Mouse (Mus musculus) R1 (cell line): ENCODE measurements around the gene Tnrc6b.

Source experiments
- DNase-seq: peaks from one replicate; pipeline ENCODE4 v3.0.0-alpha.2; 2018; ENCODE audit warnings: low read depth, low spot score

The Tnrc6b gene

DNA sequence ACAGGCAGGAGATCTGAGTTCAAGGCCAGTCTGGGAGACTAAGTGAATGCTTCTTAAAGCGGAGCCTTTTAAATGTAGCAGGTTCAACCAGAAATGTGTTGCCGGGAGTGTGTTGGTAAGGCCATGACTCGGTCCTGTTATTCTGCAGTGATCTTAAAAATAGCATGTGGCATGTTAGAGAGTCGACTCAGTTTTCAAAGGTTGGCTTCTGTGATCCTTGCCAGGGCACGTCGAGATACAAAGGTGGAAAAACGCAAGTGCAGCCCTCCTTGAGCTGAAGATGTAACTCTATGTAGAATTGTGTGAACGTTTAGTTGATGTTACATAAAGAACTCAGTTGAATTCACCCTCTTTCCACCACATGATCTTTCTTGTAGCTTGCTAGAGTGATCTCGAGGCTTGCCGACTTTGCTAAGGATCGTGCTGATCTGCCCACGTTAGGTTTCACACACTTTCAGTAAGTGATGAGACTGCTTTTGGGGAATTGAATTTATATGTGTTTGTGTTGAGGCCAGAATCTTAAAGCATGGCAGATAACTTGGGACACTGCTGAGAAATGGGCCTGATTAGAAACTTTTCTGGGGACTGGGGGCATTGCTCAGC, 244.8 kb downstream of the Tnrc6b start:
- no peak for DNase-seq

DNA sequence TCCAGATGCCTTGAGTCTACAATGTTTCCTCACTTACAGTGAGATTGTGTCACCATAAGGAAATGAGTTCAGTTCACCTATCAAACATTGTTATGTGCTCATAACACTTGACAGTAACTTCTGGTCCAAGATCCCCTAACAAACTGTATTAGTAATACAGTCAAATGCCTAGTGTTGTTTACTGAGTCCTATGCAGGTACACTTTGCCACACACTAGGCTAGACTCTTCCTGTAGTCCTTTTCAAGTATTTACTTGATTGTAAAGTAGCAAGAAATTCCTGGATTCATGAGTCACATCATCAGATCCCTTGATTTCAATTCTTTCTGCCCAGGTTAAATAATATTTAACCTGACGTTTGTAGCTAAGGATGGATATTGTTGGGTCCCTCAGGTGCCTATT, 258.3 kb downstream of the Tnrc6b start:
- DNase-seq, result no peak

DNA sequence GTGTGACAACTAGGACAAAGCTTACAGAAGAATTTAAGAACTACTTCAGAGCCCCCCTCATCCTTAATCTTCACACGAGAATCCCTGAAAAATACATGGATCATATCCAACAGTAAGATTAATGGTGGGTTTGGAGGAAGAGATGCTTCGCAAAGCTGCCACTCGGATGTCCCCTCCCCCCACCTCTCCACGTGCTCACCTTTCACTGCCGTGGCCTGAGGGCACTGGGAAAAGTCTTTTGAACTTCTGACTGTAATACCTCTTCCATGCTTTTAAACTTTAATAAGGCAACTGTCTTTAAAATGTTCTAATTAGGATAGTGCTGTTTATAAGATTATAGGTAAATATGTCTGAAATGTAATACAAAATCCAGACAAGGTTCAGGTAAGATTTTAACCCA, 263.2 kb downstream of the Tnrc6b start:
- DNase-seq, result no peak

DNA sequence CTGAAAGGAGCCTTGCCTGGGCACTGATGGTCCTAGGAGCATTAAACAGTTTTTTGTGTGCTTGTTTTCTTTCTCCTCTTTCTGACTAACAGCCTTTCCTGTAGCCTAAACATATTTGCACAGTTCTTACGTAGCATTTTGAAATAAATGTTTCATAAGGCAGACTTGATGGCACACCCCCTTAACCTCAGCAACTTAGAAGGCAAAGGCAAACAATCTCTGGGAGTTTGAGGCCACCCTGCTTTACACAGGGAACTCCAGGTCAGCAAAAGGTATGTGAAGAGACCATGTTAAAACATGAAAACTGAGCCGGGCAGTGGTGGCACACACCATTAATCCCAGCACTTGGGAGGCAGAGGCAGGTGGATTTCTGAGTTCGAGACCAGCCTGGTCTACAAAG, 264.6 kb downstream of the Tnrc6b start:
- no peak for DNase-seq

DNA sequence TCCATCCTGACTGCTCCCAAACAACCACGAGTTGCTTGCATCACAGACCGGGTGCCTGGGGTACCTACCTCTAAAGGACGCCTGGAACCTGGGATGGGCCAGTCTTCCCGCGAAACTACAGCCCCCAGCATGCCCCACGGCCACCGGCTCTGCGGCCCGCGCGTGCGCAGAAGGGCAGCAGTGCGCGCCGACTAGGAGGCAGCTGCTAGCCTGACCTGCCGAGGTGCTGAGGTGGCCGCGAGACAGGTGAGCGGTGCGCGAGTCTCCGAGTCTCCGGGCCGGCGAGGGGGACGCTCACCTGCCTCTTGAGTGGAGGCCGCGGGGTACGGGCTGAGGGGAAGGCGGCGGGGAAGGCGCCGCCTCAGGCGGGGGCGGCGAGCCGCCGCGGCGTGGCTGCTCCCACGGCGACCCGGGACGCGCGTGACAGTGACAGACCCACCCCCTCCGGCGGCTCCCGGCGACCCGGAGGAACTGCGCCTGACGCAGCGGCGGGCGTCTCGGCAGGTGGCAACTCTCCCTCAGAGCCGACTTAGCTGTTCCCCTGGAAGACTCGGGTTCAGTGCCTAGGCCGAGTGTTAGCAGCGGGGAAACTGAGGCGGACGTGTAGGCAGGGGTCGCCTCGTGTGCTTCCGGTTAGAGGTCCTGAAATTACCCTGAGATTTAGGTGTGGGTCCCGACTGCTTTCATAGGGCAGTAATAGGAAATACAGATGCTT, 266.7 kb downstream of the Tnrc6b start, which contains the start of gene Sgsm3:
Gene Sgsm3 (plus strand): TSS at position 146 of the 715 bp plus-strand sequence.
- peak; percentile 92 for DNase-seq

DNA sequence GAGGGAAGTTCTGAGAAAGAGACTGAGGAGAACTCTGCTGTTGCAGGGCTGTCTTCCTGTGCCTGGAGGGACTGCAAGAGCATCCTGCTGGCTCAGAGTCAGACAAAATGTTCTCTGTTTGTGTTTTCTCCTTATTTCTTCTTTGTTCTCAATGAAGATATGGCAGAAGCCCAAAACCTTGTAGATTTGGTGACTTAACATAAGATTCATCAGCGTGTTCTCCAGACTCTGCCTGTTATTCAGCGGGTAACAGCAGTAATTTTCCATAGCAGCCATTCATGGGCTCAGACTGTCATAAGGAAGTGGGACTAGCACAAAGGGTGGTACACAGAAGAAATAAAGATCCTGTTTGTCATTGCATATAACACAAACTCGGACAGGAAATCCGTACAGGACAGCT, 268.5 kb downstream of the Tnrc6b start:
- no peak for DNase-seq

DNA sequence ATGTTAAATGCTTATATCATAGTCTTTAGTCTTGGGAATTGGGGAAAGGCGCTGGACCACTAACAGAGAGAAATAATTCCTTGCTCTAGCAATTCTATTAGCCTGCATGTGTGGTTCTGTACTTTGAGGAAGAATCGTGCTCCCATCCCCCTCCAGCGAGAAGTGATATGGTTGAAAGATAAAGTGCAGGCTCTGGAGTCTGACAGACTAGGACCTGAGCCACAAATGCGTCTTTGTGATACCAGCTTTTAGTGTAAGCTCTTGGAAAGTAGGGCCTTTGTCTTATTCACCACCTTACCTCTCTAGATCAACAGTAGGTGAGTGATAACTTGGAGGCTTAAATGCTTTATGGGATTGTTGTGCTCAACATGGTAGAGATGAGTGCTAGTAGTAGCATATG, 270.1 kb downstream of the Tnrc6b start:
- no peak for DNase-seq

DNA sequence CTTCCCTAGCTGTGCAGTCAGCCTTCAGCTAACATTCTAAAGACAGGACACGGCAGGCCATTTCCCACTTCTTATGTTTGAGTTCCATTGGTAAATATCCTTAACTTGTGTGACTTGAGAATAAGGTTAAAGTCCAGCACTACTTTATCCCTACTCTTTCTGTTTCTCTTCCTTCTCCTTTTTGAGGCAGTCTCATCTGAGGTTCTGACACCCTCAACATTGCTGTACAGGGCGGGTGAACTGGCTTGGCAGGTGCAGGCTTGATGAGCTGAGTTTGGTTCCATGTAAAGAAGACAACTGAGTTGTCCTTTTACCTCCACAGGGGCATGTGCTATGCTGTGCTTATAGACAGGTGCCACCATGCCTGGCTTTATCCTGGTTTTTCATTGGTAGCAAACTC, 272.2 kb downstream of the Tnrc6b start:
- DNase-seq, result no peak

DNA sequence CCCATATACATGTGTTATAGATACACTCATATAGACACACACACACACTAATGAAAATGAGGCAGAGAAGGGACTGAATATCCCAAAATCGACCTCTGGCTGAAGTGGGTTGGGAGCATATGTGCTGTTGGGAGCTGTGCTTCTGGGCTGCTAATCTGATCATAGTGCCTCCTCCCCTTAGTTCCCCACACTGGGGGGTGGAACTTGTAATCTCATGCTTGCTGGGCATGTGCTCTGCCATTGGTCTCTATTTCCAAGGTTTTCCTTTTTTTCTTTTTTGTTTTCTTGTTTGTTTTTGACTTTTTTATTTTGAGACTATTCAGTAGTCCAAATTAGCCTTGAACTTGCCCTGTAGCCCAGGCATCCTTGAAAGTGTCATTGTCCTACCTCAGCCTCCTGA, 277.2 kb downstream of the Tnrc6b start:
- no peak for DNase-seq

DNA sequence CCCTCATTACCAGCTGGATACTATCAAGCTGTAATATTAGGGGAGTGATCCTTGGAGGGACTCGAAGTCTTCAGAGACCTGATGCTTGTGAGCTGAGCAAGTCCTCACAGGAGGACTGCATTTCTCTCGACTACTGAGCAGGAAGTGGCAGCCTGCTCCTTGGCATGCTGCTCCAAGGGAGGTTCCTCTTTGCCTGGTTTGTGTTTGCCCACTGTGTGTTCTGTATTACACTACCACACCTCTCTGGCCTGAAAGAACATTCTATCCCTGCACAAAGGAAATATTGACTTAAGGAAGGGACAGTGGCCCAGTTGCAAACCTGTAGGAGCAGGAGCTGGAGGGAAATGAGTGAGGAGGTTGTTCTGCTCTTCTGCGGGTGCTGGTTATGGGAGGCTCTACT, 278.6 kb downstream of the Tnrc6b start:
- no peak for DNase-seq
